In genomic region chr14:103526286-103526685, GRCm38 (mm10) we compare ENCODE assay signal across 17 mouse cellular contexts. TPM values are rescaled to one million over a fixed set of nuclear protein-coding genes. Genes with fewer than 3 reads are reported as not detected.
"Had no signal": no experiment of that assay in that cellular context is flagged by ENCODE, and none has a peak within 500 bp of the region (broad histone marks: within the 10 kb centered on the region; RNA-seq: fewer than 3 reads in every experiment).

No protein-coding gene starts in this region.

- DNase-seq: retina, postnatal 1 day; right cerebral cortex, adult 18-20 months; right cerebral cortex, postnatal 14 days; right cerebral cortex, postnatal 25 days; right cerebral cortex, postnatal 4 days; spleen, adult 18-20 months; thymus, adult 18-20 months; thymus, adult 2 months; thymus, postnatal 14 days; thymus, postnatal 25 days; thymus, postnatal 36 days; thymus, postnatal 4 days had no signal

- H3K4me1 ChIP-seq: stomach, embryonic 15.5 days had no signal

- H3K4me3 ChIP-seq: neural tube, embryonic 13.5 days; neural tube, embryonic 15.5 days; stomach, embryonic 15.5 days had no signal

RNA-seq across cellular contexts. Expression of gene Scel, which starts 13.1 kb away (rescaled TPM):
- polyA plus RNA-seq: small intestine, adult 2 months; testis, adult 2 months had no signal
